Mouse (Mus musculus) erythroblast, embryonic 14.5 days (primary cell): ENCODE measurements around the gene 1110002E22Rik. TPM values are rescaled to one million over a fixed set of nuclear protein-coding genes. Genes with fewer than 3 reads are reported as not detected.

Source experiments
- H3K27me3 ChIP-seq: 2 replicates; pipeline ENCODE4 v1.6.1; 2012; ENCODE audit warnings: inconsistent platforms; ENCODE audit not compliant: control insufficient read depth
- H3K36me3 ChIP-seq: 2 replicates; pipeline ENCODE4 v1.6.1; 2012; ENCODE audit warnings: mild to moderate bottlenecking, inconsistent platforms; ENCODE audit not compliant: control insufficient read depth
- H3K4me1 ChIP-seq: 2 replicates; pipeline ENCODE4 v1.6.1; 2012; ENCODE audit warnings: inconsistent platforms; ENCODE audit not compliant: control insufficient read depth
- H3K4me3 ChIP-seq: replicated peaks from 2 replicates; pipeline ENCODE3; 2012; ENCODE audit warnings: moderate library complexity, mild to moderate bottlenecking, inconsistent platforms
- H3K9me3 ChIP-seq: 2 replicates; pipeline ENCODE4 v1.6.1; 2012; ENCODE audit warnings: low read length, inconsistent platforms, mixed read lengths; ENCODE audit not compliant: control insufficient read depth
- GATA1 ChIP-seq: IDR thresholded peaks from 2 replicates; pipeline ENCODE4 v1.6.1; 2012; ENCODE audit warnings: low read length, inconsistent platforms, mixed read lengths
- TAL1 ChIP-seq: IDR thresholded peaks from 3 replicates; pipeline ENCODE4 v1.6.1; 2012; ENCODE audit warnings: low read length, inconsistent platforms, mixed read lengths
- polyA plus RNA-seq: library from polyadenylated mRNA; stranded (reverse); fragments of >175 nt; gene quantifications from 2 replicates; pipeline ENCODE4 v1.2.3, GENCODE M21; 2012

The 1110002E22Rik gene
- polyA plus RNA-seq, 1 experiment = not detected

GRCm38 (mm10) chr3:138061205-138061911 is 3.5 kb upstream of the 1110002E22Rik start:
- Histone ChIP-seq H3K9me3 (no peaks in the 10 kb centered on the region), H3K27me3 (no peaks in the 10 kb centered on the region), H3K4me3 (no peak overlapping the region), H3K4me1 (no peaks in the 10 kb centered on the region), H3K36me3 (no peaks in the 10 kb centered on the region)
- TF ChIP-seq TAL1 (no peak), GATA1 (no peak)

DNA sequence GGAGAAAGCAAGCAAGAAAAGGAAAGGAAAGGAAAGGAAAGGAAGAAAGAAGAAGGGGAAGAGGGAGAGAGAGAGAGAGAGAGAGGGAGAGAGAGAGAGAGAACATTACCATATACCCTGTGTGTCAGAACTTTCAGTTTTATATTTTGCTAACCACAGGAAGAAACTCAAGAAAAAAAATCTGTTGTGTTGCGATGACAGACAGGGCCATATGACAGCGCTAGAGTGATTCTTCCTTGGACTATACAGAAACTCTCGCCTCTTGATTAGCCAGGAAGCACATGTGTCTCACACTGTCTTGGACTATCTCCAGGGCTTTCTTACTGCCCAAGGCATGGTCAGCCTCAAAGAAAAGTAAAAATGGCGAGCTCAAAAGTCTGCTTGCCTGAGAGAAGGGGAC is 2.2 kb upstream of the 1110002E22Rik start:
- no peaks in the 10 kb centered on the region for H3K4me1 ChIP-seq
- H3K36me3 ChIP-seq = no peaks in the 10 kb centered on the region
- no peaks in the 10 kb centered on the region for H3K27me3 ChIP-seq
- no peaks in the 10 kb centered on the region for H3K9me3 ChIP-seq
- TF ChIP-seq GATA1 = no peak
- TF ChIP-seq TAL1 = no peak
- no peak overlapping the region for H3K4me3 ChIP-seq

- Histone ChIP-seq H3K27me3 (no peaks in the 10 kb centered on the region), H3K9me3 (no peaks in the 10 kb centered on the region), H3K36me3 (no peaks in the 10 kb centered on the region), H3K4me1 (no peaks in the 10 kb centered on the region), H3K4me3 (no peak overlapping the region)
- TF ChIP-seq GATA1 (no peak), TAL1 (no peak)
Measured at GRCm38 (mm10) chr3:138063731-138064329, 1.0 kb upstream of the 1110002E22Rik start.

DNA sequence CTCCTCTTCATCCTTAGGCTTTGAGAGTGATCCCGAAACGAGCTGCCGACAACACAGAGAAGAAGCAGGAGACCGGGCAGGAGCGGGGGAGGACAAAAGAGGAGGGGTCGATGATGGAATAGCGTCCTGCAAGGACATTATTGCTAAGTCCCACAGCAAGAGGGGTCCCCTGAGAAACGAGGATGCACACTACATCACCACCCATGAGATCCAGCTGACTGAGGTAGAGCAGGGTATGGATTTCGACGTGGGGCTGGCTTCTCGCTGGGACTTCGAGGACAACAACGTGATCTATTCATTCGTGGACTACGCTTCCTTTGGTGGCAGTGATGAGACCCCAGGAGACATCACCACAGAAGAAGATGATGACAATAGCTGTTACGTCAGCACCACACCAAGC is 1.1 kb downstream of the 1110002E22Rik start:
- Histone ChIP-seq H3K36me3 (no peaks in the 10 kb centered on the region), H3K4me1 (no peaks in the 10 kb centered on the region), H3K9me3 (no peaks in the 10 kb centered on the region), H3K27me3 (no peaks in the 10 kb centered on the region), H3K4me3 (no peak overlapping the region)
- TF ChIP-seq TAL1 = no peak
- TF ChIP-seq GATA1 = no peak

GRCm38 (mm10) chr3:138066348-138066856 is 1.6 kb downstream of the 1110002E22Rik start:
- TF ChIP-seq GATA1 (no peak), TAL1 (no peak)
- Histone ChIP-seq H3K36me3 (no peaks in the 10 kb centered on the region), H3K4me3 (no peak overlapping the region), H3K4me1 (no peaks in the 10 kb centered on the region), H3K27me3 (no peaks in the 10 kb centered on the region), H3K9me3 (no peaks in the 10 kb centered on the region)

DNA sequence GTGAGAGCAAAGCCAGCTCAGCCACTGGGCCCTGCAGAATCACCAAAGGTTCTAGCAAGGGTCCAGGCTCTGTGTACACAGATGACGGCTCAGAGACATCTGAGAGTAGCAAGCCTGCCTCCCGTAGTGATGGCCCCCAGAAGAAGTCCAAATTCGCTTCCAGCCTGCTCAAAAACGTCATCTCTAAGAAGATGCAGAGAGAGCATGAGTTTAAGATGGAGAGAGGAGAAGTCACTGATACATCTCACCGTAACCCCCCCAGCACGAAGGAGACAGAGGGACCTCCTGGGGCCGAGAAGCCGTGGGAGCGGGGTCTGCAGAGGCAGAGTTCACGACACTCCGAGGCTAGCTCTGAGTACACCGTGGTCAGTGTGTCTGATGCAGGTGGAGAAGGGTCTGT is 2.4 kb downstream of the 1110002E22Rik start, which contains the start of gene Gm5105:
TSS of gene Gm5105 (minus strand) at position 101 of the 400 bp plus-strand sequence.
- no peaks in the 10 kb centered on the region for H3K4me1 ChIP-seq
- H3K36me3 ChIP-seq = no peaks in the 10 kb centered on the region
- no peaks in the 10 kb centered on the region for H3K27me3 ChIP-seq
- no peaks in the 10 kb centered on the region for H3K9me3 ChIP-seq
- H3K4me3 ChIP-seq = no peak within 1 kb of the TSS
- no peak for TF ChIP-seq TAL1
- no peak for TF ChIP-seq GATA1

DNA sequence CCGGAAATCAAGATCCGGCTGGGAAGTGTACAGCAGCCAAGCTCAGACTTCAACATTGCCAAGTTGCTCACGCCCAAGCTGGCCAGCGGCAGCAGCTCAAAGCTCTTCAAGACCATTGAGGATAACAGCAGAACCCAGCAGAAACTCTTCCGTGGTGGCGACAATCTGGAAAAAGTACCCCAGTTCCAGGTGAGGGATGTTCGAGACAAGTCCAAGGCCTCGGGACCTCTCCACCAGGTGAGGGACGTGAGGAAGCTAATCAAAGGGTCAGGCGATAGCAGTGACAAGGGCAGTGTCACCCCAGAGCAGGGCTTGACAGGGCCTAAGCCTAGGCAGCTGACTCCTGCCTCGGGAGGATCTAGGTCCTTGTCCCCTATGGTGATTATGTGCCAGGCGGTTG is 3.3 kb downstream of the 1110002E22Rik start:
- TF ChIP-seq TAL1 (no peak), GATA1 (no peak)
- Histone ChIP-seq H3K4me3 (no peak overlapping the region), H3K9me3 (no peaks in the 10 kb centered on the region), H3K36me3 (no peaks in the 10 kb centered on the region), H3K27me3 (no peaks in the 10 kb centered on the region), H3K4me1 (no peaks in the 10 kb centered on the region)

DNA sequence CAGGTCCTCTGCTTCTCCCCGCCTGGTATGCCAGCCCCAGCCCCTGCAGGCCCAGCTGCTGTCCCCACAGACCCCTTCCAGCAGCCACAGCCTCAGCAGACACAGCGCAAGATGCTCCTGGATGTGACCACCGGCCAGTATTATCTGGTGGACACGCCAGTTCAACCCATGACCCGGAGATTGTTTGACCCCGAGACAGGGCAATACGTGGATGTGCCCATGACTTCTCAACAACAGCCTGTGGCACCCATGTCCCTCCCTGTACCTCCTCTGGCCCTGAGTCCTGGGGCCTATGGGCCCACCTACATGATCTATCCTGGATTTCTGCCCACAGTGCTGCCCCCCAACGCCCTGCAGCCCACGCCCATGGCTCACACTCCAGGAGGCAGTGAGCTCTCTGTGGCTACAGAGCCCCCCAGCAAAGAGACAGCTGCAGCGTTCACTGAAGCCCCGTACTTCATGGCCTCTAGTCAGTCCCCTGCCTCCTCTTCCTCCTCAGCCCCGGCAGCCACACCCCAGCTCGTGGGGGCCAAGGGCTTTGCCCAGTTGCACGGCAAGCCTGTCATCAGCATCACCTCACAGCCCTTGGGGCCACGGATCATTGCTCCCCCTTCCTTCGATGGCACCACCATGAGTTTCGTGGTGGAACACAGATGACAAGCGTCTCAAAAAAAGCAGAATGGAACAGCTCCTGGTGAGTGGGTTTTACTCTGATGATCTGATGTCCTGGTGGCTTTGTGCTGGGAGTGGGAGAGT is 5.1 kb downstream of the 1110002E22Rik start:
- no peak overlapping the region for H3K4me3 ChIP-seq
- H3K27me3 ChIP-seq = no peaks in the 10 kb centered on the region
- H3K4me1 ChIP-seq = no peaks in the 10 kb centered on the region
- TF ChIP-seq TAL1 (no peak), GATA1 (no peak)
- H3K9me3 ChIP-seq = no peaks in the 10 kb centered on the region
- H3K36me3 ChIP-seq = no peaks in the 10 kb centered on the region

DNA sequence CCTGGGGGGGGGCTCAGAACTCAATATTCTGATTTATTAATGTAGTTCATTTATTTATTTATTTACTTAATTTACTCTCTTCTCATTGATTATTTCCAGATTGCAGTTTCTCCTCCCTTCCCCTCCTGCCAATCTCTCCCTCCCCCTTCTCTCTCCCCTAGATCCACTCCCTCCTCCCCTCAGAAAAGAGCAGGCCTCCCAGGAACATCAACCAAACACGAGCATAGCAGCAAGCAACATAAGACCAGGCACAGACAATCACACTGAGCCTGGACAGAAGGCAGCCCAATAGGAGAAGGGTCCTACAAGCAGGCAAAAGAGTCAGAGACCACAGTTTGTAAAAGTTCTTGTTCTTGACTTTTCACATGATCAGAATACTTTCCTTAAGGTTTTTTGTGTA is 6.2 kb downstream of the 1110002E22Rik start:
- Histone ChIP-seq H3K4me1 (no peaks in the 10 kb centered on the region), H3K9me3 (no peaks in the 10 kb centered on the region), H3K36me3 (no peaks in the 10 kb centered on the region), H3K27me3 (no peaks in the 10 kb centered on the region), H3K4me3 (no peak overlapping the region)
- no peak for TF ChIP-seq GATA1
